Mouse (Mus musculus) yolk sac, embryonic 10.5 days (tissue): Measurements from ENCODE around the gene Slc26a11.

Source experiments
- DNase-seq: peaks from one replicate; pipeline ENCODE4 v3.0.0-alpha.2; 2017; ENCODE audit warnings: low spot score

The Slc26a11 gene

DNA sequence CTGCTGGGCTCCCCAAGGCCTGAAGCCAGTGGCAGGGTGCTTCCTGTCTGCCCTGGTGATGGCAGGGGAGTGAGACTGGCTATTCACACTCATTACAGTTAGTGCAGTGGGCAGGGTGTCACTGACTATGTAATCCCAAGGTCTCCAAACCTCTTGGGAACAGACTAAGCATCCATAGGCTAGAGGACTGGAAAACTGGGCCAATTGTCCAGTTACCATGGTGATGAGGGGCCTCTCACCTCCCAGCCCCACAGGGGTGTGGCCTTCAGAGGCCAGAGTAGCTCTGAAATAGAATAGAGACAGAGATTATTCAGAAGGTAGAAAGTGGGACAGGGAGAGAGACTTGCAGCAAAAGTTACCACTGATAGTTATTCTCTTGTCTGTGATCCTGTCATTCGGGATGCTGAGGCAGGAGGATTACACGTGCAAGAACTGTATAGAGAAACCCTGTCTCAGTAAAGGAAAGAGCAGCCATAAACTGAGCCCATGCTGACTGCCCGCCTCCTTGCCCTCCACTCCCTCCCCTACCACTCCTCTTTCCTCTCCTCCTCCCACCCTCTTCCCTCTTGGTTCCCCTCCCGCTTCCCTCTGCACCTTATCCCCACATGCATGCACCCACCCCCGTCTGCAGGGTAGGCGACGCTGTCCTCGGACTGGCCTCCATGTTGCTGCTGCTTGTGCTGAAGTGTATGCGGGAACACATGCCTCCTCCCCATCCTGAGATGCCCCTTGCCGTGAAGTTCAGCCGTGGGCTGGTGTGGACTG is 7.6 kb downstream of the Slc26a11 start:
- DNase-seq, result no peak

DNA sequence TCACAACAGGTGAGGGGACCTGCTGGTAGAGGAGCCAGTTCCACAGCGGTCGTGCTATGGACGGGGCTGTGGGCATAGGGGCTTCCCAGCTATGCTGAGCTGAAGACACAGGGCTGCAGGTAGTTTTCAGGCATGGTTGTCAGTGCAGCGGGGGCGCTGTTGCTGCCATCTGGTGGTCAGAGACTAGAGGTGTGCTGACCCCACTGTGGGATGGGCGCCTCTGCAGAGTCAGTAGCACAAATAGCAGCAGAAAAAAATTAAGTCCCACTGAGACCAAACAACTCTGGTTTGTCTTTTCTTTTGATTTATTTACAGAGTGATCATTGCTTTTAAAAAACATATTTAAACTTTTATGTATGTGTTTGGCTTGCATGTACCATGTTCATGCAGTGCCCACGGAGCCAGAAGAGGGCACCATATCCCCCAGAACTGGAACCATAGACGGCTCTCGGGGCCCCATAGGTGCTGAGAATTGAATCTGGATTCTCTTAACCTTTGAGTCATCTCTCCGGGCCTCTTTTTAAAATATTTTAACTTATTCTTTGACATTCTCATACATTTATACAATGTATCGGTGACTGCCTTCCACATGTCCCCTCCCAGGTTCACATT is 8.3 kb downstream of the Slc26a11 start:
- peak; percentile 66 for DNase-seq

DNA sequence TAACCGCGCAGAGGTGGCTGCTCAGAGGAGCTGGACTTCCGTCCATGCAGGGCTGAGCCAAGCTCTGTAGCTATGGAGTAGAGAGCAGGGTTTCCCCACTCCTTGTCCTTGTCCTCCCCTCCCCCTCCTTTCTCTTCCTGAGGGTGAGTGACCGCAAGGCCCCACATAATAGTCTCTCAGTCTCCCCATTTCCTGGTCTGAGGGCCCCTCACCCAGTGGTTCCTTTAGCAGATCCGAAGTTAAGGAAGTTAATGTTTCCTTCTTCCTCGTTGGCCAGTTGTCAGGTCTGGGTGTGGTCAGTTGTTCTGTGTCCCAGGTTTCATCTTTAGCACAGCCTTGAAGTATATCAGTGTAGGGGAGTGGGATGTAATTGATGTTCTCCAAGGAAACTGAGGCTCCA is 20.1 kb downstream of the Slc26a11 start:
- no peak for DNase-seq

DNA sequence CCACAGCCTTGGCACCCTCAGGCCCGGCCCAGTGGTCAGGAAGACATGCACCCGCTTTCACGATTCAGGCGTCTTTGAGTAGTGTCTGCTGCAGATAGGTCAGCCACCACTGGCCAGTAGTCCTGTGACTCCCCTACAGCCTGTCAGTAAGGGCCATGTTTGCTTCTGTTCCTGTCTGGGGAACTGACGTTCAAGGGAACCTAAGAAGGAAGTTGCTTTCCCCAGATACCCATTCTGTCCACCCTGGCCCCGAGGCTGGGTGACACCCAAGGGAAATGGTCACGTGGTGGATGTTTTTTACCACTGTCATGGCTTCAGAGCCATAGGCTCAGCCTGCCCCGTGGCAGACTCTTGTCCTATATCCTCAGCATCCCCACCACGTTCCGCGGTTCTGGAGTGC is 22.0 kb downstream of the Slc26a11 start:
- no peak for DNase-seq

DNA sequence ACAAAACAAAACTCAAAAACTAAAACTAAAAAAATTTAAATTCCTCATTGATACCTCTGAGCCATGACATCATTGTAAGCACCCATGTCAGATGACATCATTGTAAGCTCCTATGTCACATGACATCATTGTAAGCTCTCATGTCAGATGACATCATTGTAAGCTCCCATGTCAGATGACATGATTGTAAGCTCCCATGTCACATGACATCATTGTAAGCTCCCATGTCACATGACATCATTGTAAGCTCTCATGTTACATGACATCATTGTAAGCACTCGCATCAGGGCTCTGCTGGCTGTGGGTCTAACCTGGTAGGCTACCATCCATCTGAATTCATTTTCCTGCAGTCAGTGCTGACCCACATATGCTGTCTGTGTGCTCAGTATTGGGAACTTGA is 23.2 kb downstream of the Slc26a11 start:
- no peak for DNase-seq

DNA sequence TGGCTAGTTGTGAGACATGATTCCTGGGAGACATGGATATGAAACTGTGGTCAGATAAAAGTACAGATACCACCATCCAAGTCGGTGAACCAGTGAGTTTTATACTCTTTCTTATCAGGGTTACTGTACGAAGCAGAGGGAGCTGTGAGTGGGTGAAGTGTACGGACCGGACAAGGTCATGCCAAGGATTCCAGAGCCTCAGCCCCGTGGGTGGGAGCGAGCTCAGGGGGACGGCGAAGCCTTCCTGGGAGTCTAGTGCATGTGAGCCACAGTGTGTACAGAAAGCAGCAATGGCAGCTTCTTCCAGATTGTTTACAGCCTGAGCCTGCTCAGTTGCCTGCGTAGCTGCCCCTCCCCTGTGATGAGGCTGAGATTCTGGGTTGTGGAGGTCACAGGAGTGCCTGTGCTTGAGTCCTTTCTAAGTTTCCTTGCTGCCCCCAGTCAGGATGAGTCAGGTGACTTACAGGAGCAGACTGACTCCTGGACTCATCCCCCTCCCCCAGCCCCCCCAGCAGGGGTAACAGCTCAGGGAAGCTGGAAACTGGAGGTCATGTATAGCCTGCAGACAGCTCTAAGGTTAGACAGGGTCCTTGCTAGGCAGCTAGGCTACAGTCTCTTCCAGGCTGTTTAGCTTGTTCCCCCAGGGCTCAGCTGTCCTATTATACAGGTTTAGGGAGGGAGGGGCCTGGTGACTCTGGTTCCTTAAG is 26.4 kb downstream of the Slc26a11 start:
- peak; percentile 44 for DNase-seq

DNA sequence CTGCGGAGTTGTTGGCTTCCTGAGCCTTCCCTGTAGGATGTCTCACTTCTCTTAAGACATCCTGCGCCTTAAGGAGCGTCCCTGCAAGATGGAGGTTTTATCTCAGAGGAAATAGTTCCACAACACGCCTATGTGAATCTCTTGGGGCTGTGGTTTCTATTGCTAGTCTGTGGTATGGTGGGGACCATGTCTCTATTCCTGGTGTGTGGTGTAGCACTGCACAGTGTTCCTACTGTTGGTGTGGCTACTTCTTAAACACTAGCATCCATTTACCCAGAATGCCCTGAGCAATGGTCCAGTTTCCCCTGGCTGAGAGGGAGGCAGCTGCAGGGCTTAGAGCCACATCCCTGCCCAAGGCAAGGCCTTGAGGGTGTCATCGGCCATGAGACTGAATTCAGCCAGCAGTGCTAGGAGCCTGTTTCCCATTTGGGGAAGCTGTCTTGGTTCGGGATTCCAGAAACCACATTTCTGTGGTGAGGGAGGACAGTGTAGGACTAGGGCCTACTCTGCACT is 27.0 kb downstream of the Slc26a11 start:
- no peak for DNase-seq

DNA sequence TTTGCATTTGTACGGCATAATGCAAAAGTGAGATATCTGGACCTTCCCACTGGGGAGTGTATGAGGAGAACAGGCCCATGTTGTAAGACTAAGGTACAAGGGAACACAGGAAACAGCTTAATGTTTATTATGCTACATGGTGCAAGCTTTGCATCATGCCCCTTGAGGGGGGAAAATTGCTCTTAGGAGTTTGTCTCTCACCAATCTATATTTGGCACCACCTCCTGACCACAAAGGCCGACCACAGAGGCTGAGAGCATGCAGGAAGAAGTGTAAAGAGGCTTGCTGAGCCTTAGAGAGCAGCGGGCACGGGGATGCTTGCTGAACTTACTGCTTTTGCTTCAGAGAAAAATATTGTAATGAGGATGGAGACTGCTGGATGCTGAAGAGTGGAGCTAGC is 29.5 kb downstream of the Slc26a11 start:
- no peak for DNase-seq

DNA sequence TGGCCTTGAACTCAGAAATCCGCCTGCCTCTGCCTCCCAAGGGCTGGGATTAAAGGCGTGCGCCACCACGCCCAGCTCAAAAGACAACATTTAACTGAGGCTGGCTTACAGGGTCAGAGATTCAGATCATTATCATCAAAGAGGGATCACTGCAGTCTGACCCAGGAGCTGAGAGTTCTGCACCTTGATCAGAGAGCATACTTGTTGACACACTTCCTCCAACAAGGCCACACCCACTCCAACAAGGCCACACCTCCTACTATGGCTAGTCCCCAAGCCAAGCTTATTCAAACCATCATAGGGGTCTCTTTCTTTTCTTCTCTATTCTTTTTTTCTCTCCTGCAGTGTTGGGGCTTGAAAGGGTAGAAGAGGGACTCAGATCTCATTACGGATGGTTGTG is 30.9 kb downstream of the Slc26a11 start:
- peak; percentile 34 for DNase-seq

DNA sequence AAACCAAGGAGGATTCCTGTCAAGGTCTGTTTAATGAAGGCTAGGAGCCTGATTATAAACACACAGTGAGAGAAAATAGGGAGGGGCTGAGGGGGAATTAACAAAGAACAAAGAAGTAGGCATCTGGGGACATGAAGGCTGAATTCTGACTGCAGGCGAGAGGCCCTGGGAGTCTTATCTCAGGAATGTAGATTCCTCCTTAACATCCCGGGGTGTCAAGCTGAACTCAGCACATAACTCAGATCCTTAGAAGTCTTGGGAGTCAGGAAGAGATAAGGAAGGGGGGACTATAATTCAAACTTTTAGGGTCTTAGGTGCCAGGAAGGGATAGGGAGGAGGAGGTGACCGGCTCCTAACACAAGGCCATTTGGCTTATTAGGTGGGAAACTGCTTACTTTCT is 31.9 kb downstream of the Slc26a11 start:
- peak; percentile 50 for DNase-seq

DNA sequence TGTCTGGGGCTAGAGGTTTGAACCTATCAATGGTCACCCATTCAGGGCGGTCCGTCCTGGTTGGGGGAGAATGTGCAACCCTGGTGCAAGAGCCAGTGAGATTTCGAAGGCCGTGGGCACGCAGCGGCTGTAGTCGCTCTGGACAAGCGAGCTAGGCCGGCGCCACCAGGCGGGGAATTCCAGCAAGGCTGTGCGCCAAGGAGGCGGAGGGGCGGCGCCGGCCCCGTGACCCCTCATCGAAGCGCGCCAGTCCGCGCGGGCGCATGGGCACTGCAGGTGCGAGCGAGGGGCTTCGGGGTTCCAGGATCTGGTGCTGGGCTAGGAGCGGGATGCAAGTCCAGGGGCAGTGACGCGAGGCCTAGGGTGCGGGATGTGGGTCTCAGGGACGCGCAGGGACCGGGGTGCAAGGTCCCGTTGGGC is 34.5 kb downstream of the Slc26a11 start:
- DNase-seq, result peak; percentile 75

DNA sequence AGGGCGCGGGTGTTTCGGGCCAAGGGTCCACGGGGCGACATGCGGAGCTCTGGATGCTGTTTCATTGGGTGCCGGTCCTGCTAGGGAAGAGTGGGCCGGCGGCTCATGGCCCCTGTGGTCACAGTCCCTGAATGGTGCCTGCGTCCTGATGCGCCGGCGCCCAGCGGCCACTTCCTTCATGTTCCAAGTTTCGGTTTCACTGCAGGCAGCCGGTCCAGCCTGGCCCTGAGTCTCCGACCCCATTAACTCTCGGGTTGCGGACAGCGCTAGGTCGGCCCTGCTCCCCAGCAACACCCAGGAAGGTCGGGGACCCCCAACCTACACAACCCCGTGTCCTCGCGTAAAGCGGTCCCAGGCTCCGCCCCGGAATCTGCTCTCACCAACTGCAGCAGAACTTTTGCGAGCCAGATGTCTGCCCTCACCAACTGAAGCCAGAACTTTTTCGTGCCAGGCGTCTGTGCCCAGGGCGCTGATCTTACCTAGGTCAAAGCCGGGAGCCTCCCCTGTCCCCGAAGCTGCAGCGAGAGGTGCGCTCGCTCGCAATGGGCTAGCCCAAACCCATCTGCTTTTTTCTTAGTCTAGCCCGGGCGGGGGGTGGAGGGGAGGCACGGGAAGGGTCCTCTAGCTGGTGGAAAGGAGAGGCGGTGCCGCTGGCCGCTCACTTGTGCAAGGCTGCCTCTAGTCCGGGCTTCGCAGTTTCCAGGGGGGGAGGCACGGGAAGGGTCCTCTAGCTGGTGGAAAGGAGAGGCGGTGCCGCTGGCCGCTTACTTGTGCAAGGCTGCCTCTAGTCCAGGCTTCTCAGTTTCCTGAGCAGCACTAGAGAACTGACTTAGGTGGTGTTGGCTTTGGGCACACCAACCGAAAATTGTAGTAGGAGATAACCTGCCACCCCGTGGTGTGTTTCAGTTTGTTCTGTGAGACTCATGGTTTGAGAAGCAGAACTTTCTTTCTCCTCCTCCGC is 35.2 kb downstream of the Slc26a11 start:
- peak; percentile 53 for DNase-seq

DNA sequence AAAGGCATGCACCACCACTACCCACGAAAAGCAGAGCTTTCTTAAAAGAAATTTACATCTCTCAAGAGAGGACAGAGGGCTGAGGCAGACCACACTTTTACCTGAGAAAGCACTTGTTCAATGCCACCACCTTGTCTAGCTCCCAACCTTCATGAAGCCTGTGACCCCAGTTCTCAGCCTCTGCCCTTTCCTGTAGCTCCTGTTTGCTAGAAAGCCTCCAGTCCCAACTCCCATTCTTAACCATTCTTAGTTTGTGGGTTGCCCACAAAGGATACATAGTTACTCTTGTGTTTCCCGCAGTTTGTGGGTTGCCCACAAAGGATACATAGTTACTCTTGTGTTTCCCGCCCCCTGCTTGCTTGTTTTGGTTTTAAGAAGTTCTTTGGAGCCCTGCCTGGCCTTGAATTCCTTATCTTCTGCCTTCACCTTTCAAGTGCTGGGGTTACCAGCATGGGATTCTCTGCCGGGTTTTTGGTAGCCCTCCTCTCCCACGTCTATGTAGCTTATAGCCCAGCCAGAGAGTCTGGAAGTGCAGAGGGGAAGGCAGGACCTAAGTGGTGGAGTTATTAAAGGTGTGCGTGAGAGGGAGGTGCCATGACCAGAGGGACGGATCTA is 36.1 kb downstream of the Slc26a11 start:
- DNase-seq, result no peak

DNA sequence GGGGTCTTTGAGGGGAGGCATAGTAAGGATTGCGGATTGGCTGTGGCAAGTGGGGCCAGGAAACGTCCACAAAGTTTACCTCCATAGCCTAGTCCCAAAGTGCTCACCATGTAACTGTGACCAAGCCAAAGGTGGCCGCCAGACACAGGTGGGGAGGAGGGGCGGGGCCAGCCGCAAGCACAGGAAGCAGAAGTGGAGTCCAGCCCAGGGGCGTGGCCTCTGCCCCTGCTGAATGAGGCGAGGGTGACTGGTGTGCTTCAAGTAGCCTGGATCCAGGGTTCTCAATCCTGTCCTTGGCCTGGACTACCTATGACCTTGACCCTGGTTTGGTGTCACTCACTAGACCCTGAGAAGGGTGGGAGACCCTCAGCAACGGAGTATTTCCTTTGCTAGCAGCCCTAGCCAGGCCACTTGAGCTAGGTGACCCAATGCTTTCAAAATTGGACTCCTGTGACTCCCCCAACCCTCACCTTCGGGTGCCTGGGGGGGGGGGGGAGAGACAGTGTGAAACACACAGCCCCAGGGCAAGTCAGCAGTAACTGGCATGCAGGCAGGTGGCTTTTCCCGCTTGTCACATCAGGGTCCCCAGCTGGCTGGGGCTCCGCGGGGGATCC is 36.8 kb downstream of the Slc26a11 start:
- peak; percentile 56 for DNase-seq

DNA sequence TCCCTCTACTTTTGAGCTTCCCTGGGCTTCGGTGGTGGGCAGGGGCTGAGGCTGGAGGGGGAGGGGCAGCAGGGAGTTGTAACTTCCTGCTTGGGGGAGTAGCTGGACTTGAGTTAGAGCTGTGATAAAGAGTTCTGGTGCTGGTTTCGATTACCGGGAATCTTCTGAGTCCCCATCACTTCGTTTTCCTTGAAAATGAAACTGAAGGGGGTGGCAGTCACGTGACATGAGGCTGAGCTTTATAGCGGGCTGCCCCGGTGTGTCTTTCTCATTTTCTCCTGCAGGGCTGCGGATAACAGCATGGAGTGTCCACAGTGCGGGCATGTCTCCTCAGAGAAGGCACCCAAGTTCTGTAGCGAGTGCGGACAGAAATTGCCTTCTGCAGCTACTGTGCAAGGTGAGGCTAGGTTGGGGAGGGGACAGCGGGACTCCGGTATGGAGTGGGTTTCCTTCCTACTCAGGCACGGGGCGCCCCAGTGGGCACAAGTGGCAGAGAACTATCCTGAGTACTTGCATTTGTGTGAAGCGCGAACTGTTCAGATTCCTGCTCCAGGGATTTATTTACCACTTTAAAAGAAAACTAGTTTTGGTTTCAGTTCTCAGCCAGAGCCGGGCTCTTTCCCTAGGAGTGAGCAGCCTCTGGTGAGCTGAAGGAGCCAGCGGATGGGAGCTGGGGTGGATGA is 37.6 kb downstream of the Slc26a11 start, which contains the start of gene Rnf213:
Gene Rnf213 (plus strand): TSS at position 301 of the 683 bp plus-strand sequence.
- peak; percentile 64 for DNase-seq

DNA sequence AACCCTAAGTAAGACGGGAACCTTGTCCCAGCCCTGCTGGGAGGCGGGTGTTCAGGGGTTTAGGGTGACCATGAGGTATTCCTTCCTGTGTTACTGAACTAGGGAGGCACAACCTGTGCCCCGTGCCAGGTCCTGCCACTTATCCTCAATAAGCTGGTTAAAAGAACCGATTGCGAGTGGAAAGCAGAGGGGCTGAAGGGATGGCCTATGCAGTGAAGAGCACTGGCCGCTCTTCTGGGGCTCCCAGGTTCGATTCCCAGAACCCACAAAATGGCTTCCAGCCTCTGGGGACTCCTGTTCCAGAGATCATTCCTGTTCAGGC is 38.1 kb downstream of the Slc26a11 start:
- DNase-seq, result no peak

DNA sequence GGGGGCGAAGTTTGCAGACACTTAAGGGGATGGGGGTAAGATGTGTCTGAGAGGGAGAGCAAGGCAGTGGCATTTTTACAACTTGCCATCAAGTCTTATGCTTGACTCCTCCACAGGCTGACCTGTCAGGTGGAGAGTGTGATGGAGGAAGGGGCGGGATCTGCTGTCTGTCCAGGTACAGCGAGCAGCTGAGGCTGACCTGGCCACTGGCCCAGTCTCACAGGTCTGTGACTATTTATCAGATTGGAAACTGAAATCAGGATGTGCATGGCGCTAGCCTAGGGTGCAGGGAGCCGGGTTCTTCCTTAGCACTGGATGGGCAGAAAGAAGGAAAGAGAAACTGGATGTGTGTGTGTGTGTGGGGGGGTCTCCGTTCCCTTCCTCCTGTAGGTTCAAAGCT is 38.9 kb downstream of the Slc26a11 start:
- no peak for DNase-seq

DNA sequence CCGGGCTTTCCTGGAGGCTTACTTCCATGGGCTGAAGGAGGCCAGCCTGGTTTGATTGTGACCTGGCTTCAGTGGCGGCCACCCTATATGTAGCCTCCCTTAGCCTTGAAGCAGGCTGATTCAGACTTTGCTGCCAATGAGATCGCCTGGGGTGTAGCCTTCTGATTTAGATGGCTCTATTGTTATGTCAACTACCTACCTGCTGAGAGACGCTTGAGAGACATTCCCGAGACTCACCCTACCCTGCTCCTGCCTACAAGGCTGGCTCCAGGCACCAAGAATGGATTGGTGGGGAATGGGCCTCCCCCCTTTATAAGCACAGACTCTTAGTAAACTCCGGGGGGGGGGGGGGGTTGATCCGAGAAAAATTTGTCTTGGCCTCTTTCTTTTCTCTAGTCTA is 40.0 kb downstream of the Slc26a11 start:
- no peak for DNase-seq

DNA sequence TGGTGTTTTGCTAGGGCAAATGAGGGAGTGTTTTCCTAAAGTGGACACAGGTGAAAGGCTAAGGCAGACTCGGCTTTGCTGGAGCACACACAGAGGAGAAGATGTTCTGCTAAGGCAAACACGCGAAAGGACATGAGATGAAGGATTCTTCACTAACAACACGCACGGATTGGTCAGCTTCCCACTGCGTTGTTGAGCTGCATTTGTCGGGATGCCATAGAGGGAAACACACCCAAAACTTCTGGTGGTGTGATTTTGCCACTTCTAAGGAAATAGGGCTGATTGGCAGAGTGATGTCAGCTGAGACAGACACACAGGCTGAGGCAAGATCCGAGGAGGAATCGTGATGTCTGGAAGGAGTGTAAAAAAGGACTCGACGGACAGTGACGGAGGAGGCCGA is 40.6 kb downstream of the Slc26a11 start:
- DNase-seq, result no peak

DNA sequence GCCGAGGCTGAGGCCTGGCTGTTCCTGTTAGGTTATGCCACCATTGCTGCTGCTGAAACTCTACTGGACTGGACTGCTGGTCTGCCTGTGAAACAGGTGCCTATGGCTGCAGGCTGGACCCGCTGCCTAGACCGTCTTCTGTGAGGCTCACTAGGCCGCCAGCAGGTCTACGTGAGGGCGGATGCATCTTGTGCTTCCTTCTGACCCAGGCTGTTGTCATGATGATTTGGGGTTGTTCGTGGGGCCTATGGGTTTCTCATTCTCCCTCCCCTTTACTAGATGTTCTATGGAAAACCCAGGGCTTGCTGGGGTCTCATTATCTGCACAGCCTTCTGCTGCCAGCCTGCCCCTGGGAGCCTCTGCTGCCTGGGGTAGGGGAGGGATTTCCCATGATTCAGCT is 41.1 kb downstream of the Slc26a11 start:
- DNase-seq, result no peak
